Mouse (Mus musculus): Measurements from ENCODE around the gene Cuedc1.

GRCm38 (mm10) chr11:88117356-88118090 lies 19.7 kb downstream of the Cuedc1 start:
- TF ChIP-seq POLR2A (IDR thresholded peaks at IDR 0.05; ENCODE audit: borderline replicate concordance, control insufficient read depth, low read depth, low read length) (no peak), CTCF (IDR thresholded peaks at IDR 0.05; ENCODE audit: control insufficient read depth, insufficient read depth, low read length) (no peak)

All from bone marrow, adult 2 months (tissue).